Mouse (Mus musculus) kidney, adult 2 months (tissue): Measurements from ENCODE around the gene Maml3.

Experiments
- CTCF ChIP-seq: fragments of 200-500 bp; conservative IDR thresholded peaks from 2 replicates; pipeline ENCODE4 v1.5.1; 2011; ENCODE audit warnings: low read depth, mild to moderate bottlenecking, control low read depth, low read length, moderate library complexity, mixed read lengths; ENCODE audit not compliant: insufficient read depth, insufficient read length
- POLR2A ChIP-seq: fragments of 200-500 bp; IDR thresholded peaks from one replicate; pipeline ENCODE4 v1.6.1; 2011; ENCODE audit warnings: low read depth, low read length, control low read depth

DNA sequence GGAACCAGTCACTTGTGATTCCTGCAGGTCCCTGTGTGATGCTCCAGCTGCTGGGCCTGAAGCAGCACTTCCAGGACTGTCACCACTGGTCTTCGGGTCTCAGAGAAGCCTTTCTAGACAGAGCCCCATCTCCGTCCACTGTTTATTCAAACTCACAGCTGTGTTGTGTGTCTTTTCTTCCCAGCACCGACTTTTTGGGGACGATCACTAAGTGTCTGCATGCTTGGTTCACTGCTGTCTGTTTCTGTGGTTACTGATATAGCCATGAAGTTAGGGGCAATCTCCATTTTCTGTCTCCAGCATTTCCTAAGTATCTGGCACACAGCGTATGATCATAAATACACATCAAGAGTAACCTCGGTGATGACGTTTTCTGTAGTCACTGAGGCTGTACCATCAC, 313.3 kb downstream of the Maml3 start:
- TF ChIP-seq POLR2A (no peak), CTCF (no peak)
